Mouse (Mus musculus): ENCODE measurements at regions not wholly inside any gene's neighbourhood (a gene's known extent, or its start where the extent isn't known, plus 50 kb on each side); places are given as distances from the start of the nearest gene placed in this dataset.
"Not testable (repeated sequence)": the region's sequence is repeated elsewhere in the genome, so short reads cannot be mapped to it uniquely, and the experiment has no call there.

- not testable (repeated sequence) for DNase-seq (ENCODE audit: low spot score); ATAC-seq; H3K4me3 ChIP-seq (ENCODE audit: low read length); H3K9me3 ChIP-seq (ENCODE audit: low read length); H3K36me3 ChIP-seq (ENCODE audit: insufficient read depth, low read length); H3K27me3 ChIP-seq (ENCODE audit: insufficient read depth, low read length); H3K9ac ChIP-seq (replicated peaks; ENCODE audit: low read length); H3K27ac ChIP-seq; H3K4me1 ChIP-seq (ENCODE audit: insufficient read depth, low read length); H3K4me2 ChIP-seq (ENCODE audit: low read depth, low read length)
- 83% methylated on average over 6 of the region's 6 CpGs for WGBS
- TF ChIP-seq CTCF (IDR thresholded peaks at IDR 0.05; ENCODE audit: low read depth), result peak; percentile 17; the same call in 1 of the 2 replicates
Measured at GRCm38 (mm10) chr8:20015411-20016081, 112.4 kb downstream of the Gm31371 start.

DNA sequence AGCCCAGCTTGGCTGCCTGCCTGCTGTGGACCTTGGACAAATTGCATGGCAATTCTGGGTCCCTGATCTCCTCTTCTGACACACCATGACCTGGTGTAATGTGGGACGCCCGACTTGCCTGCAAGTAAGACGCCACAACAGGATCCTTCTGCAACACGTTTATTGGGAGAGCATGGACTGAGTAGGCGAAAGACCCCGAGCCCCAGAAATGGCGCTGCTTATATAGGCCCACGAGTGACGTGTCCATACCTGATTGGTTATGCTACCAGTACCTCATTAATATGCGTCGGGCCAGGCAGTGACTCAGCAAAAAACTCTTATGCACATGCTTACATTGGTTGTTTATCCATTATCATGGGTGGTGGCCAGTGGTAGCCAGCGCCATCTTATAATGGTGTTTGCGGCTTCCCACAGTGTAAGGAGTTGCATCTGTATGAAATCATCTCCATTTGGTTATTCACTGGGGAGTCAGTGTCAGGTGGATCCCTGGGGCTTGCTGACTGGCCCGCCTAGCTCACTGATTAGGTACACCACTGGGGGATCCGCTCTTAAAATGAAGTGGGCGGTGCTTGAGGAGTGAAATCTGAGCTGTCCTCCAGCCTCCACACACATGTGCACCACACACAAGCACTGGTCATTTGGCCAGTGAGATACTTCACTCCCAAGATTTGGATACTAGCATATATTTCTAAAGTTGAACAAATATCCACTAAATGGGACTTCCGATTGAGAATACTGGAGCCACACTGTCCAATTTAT lies 113.1 kb downstream of the Gm31371 start:
- not testable (repeated sequence) for H3K4me3 ChIP-seq (ENCODE audit: low read length); H3K9me3 ChIP-seq (ENCODE audit: low read length); DNase-seq (ENCODE audit: low spot score); H3K27me3 ChIP-seq (ENCODE audit: insufficient read depth, low read length); H3K36me3 ChIP-seq (ENCODE audit: insufficient read depth, low read length); H3K4me1 ChIP-seq (ENCODE audit: insufficient read depth, low read length); H3K4me2 ChIP-seq (ENCODE audit: low read depth, low read length); ATAC-seq; H3K27ac ChIP-seq; H3K9ac ChIP-seq (replicated peaks; ENCODE audit: low read length)
- 90% methylated on average over 15 of the region's 17 CpGs for WGBS

DNA sequence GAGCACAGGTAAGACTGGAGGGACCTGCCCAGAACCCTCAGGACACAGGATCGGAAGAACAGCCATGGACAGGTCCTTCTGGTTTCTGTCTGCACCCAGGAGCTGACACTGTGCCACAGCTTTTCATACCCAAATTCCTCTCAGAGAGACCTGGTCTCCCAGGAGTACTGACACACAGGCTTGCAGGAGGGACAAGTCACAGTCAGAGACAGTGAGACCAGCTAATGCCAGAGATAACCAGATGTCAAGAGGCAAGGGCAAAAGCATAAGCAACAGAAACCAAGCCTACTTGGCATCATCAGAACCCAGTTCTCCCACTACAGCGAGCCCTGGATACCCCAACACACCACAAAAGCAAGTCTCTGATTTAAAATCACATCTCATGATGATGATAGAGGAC lies 122.3 kb downstream of the Gm31371 start:
- not testable (repeated sequence) for H3K27me3 ChIP-seq (ENCODE audit: insufficient read depth, low read length); DNase-seq (ENCODE audit: low spot score); H3K9ac ChIP-seq (replicated peaks; ENCODE audit: low read length); H3K4me2 ChIP-seq (ENCODE audit: low read depth, low read length); H3K27ac ChIP-seq; H3K4me3 ChIP-seq (ENCODE audit: low read length); H3K9me3 ChIP-seq (ENCODE audit: low read length); H3K4me1 ChIP-seq (ENCODE audit: insufficient read depth, low read length); H3K36me3 ChIP-seq (ENCODE audit: insufficient read depth, low read length); ATAC-seq
- no CpG with 5 or more reads among the region's 2 CpGs for WGBS

DNA sequence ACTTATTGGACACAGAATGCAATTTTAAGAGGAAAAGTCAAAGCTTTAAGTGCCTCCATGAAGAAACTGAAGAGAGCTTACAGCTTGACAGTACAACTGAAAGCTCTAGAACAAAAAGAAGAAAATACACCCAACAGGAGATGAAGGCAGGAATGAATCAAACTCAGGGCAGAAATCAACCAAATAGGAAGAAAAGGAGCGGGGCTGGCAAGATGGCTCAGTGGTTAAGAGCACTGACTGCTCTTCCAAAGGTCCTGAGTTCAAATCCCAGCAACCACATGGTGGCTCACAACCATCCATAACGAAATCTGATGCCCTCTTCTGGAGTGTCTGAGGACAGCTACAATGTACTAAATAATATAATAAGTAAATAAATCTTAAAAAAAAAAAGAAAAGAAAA lies 124.8 kb downstream of the Gm31371 start:
- 68% methylated on average over 1 of the region's 2 CpGs for WGBS
- not testable (repeated sequence) for H3K27ac ChIP-seq; H3K9ac ChIP-seq (replicated peaks; ENCODE audit: low read length); H3K4me3 ChIP-seq (ENCODE audit: low read length); H3K27me3 ChIP-seq (ENCODE audit: insufficient read depth, low read length); H3K4me1 ChIP-seq (ENCODE audit: insufficient read depth, low read length); H3K4me2 ChIP-seq (ENCODE audit: low read depth, low read length); H3K9me3 ChIP-seq (ENCODE audit: low read length); ATAC-seq; DNase-seq (ENCODE audit: low spot score); H3K36me3 ChIP-seq (ENCODE audit: insufficient read depth, low read length)

GRCm38 (mm10) chr8:20030131-20030530 lies 126.9 kb downstream of the Gm31371 start:
- not testable (repeated sequence) for H3K9ac ChIP-seq (replicated peaks; ENCODE audit: low read length); H3K36me3 ChIP-seq (ENCODE audit: insufficient read depth, low read length); DNase-seq (ENCODE audit: low spot score); ATAC-seq; H3K4me3 ChIP-seq (ENCODE audit: low read length); H3K4me2 ChIP-seq (ENCODE audit: low read depth, low read length); H3K4me1 ChIP-seq (ENCODE audit: insufficient read depth, low read length); H3K9me3 ChIP-seq (ENCODE audit: low read length); H3K27me3 ChIP-seq (ENCODE audit: insufficient read depth, low read length); H3K27ac ChIP-seq
- 89% methylated on average over 2 of the region's 2 CpGs for WGBS

DNA sequence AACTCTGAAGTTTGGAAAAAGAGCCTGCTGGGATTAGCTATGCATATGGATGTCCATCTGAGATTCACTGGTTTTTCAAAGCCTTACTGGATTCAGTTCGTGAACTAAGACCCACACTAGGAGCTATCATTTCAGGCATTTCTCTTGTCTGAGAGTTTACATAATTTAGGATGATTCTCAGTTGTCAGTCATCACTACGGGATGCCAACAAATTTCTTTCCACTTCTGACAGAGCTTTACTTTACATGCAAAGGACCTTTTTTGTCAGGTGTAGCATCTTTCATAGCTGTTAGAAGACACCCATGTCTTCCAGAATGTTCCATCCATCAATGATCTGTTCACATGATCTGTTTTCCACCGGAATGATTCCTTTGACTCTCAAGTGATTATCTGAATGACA lies 154.4 kb downstream of the Gm31371 start:
- not testable (repeated sequence) for ATAC-seq; H3K9me3 ChIP-seq (ENCODE audit: low read length); H3K36me3 ChIP-seq (ENCODE audit: insufficient read depth, low read length); H3K4me3 ChIP-seq (ENCODE audit: low read length); DNase-seq (ENCODE audit: low spot score); H3K4me1 ChIP-seq (ENCODE audit: insufficient read depth, low read length); H3K27ac ChIP-seq; H3K9ac ChIP-seq (replicated peaks; ENCODE audit: low read length); H3K4me2 ChIP-seq (ENCODE audit: low read depth, low read length); H3K27me3 ChIP-seq (ENCODE audit: insufficient read depth, low read length)
- 82% methylated on average over 2 of the region's 3 CpGs for WGBS

DNA sequence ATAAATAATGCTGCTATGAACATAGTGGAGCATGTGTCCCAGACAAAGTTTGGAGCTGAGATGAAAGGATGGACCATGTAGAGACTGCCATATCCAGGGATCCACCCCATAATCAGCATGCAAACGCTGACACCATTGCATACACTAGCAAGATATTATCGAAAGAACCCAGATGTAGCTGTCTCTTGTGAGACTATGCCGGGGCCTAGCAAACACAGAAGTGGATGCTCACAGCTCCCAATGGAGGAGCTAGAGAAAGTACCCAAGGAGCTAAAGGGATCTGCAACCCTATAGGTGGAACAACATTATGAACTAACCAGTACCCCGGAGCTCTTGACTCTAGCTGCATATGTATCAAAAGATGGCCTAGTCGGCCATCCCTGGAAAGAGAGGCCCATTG lies 194.9 kb downstream of the Gm31371 start:
- not testable (repeated sequence) for H3K9me3 ChIP-seq (ENCODE audit: low read length); H3K27me3 ChIP-seq (ENCODE audit: insufficient read depth, low read length); H3K27ac ChIP-seq; H3K4me1 ChIP-seq (ENCODE audit: insufficient read depth, low read length); ATAC-seq; H3K9ac ChIP-seq (replicated peaks; ENCODE audit: low read length); H3K4me2 ChIP-seq (ENCODE audit: low read depth, low read length); H3K4me3 ChIP-seq (ENCODE audit: low read length); H3K36me3 ChIP-seq (ENCODE audit: insufficient read depth, low read length); DNase-seq (ENCODE audit: low spot score)
- 80% methylated on average over 4 of the region's 5 CpGs for WGBS

DNA sequence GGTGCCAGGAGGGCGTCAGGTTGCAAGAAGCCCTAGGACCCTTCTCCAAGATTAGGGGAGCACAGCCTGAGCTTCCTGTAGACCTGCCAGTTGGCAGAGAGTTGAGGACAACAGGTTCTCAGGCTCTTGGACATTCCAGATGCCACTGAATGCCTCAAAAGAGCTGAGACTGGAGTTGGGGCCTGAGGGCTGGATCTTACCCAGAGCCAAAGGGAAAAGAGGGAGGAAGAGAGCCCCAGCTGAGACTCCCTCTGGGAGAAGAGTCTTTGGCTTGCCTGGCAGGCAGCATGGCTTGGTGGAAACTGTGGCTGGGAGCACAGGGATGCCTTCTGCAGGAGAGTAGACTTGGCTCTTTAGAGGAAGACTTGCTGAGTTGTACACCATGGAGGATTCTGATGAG lies 197.0 kb downstream of the Gm31371 start:
- ATAC-seq; H3K4me2 ChIP-seq (ENCODE audit: low read depth, low read length); H3K27ac ChIP-seq; H3K4me1 ChIP-seq (ENCODE audit: insufficient read depth, low read length); H3K4me3 ChIP-seq (ENCODE audit: low read length); DNase-seq (ENCODE audit: low spot score); H3K9ac ChIP-seq (replicated peaks; ENCODE audit: low read length); H3K27me3 ChIP-seq (ENCODE audit: insufficient read depth, low read length); H3K9me3 ChIP-seq (ENCODE audit: low read length); H3K36me3 ChIP-seq (ENCODE audit: insufficient read depth, low read length): not testable (repeated sequence)
- no CpG with 5 or more reads among the region's 1 CpGs for WGBS

GRCm38 (mm10) chr8:20102374-20102773 lies 199.2 kb downstream of the Gm31371 start:
- DNase-seq (ENCODE audit: low spot score); H3K36me3 ChIP-seq (ENCODE audit: insufficient read depth, low read length); H3K27ac ChIP-seq; H3K9ac ChIP-seq (replicated peaks; ENCODE audit: low read length); H3K9me3 ChIP-seq (ENCODE audit: low read length); H3K27me3 ChIP-seq (ENCODE audit: insufficient read depth, low read length); ATAC-seq; H3K4me1 ChIP-seq (ENCODE audit: insufficient read depth, low read length); H3K4me3 ChIP-seq (ENCODE audit: low read length); H3K4me2 ChIP-seq (ENCODE audit: low read depth, low read length): not testable (repeated sequence)
- WGBS, result no CpG with 5 or more reads among the region's 2 CpGs

- WGBS, result 85% methylated on average over 1 of the region's 2 CpGs
- H3K27me3 ChIP-seq (ENCODE audit: insufficient read depth, low read length); H3K4me2 ChIP-seq (ENCODE audit: low read depth, low read length); ATAC-seq; H3K4me1 ChIP-seq (ENCODE audit: insufficient read depth, low read length); DNase-seq (ENCODE audit: low spot score); H3K9ac ChIP-seq (replicated peaks; ENCODE audit: low read length); H3K4me3 ChIP-seq (ENCODE audit: low read length); H3K9me3 ChIP-seq (ENCODE audit: low read length); H3K27ac ChIP-seq; H3K36me3 ChIP-seq (ENCODE audit: insufficient read depth, low read length): not testable (repeated sequence)
Measured at GRCm38 (mm10) chr8:20107154-20107553, 204.0 kb downstream of the Gm31371 start.
